Mouse (Mus musculus): ENCODE results near the gene Arih2.

GRCm38 (mm10) chr9:108611488-108611887 lies 37.7 kb downstream of the Arih2 start:
- no peak for TF ChIP-seq CTCF (IDR thresholded peaks at IDR 0.05; ENCODE audit: low read depth)
- TF ChIP-seq EP300 (IDR thresholded peaks at IDR 0.05; ENCODE audit: low read depth), result no peak
